Mouse (Mus musculus): ENCODE measurements around the gene Rtn4rl2.
A peak's percentile ranks its signal among the peaks of the same experiment; 100 is the strongest.

The Rtn4rl2 gene

DNA sequence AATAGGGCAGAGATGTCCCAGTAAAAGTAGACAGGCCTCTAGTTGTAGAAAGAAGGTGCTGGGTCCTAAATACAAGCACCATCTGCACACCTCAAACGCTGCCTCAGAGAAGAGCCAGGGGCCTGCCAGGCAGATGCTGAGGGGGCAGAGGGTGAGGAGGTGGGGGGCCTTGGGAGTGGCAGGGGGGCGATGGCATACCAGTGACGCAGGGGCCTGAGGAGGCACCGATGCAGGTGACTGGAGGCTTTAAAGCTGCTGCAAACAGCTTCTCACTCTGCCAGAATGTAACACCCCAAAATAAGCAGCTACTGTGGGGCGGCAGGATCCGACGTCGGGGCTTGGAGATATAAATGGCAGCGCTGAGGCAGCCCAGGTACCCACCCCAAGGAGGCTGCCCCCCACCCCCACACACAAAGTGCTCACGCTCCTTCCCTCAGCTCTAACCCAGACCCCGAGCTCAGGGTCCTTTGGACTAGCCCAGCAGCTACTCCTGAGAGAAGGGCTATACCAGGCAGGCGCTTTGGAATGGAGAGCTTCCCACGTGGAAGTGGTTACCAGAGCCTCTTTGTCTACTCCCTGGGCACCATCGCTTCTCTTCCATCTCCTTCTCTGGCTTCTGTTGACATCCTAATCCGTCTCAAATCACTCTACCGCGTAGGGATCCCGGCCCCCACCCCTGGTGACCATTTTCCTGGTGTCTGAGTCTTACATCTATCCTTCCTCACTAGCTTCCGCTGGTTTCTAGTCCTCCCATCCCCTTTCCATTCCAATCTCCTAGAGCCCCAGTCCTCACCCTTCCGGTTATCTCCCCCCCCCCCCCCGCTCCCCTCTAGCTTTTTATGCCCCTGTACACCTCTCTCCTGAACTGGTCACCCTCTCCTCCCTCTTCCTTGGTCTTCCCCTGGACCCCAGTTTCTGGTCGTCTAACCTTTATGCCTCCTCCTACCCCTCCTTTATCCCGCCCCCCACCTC lies 1.1 kb downstream of the Rtn4rl2 start:
- no peak for DNase-seq (ENCODE audit: low read depth, low spot score)

DNA sequence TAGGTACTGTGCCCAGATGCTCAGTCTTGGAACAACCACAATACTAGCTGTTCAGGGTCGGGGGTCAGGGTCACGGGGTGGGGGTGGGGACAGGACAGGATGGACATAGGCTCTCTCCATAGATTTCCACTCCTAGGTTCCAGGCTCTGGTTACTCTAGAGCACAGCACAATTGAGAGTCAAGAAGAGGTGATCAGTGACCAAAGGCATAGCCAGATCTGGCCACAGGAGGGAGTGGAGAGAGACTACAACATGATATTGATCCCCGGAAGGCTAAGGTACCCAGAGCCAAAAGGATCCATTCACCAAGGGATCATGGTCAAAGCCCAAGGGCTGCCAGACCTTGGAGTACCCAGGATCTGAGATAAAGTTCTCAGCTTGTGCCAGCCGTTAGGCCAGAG lies 1.9 kb downstream of the Rtn4rl2 start:
- no peak for DNase-seq (ENCODE audit: low read depth, low spot score)

DNA sequence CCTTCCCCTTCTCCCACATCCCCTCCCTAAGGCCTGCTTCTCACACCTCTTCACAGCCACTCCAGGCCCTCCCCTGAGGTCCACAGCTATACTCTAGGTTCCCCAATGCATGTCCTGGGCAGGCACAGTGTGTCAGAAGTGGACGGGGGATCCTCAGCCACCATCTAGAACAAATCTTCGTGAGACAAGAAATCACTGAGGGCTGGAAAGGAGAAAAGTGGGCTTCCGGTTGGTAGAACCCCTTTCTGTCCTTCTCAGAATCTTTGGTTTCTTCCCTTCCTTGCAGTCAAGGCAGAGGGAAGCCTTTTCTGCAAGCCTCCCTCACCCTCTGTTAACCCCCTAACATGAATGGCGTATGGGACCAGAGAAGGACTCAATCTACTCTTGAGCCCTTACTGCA lies 2.6 kb downstream of the Rtn4rl2 start:
- DNase-seq (ENCODE audit: low read depth, low spot score), result no peak

DNA sequence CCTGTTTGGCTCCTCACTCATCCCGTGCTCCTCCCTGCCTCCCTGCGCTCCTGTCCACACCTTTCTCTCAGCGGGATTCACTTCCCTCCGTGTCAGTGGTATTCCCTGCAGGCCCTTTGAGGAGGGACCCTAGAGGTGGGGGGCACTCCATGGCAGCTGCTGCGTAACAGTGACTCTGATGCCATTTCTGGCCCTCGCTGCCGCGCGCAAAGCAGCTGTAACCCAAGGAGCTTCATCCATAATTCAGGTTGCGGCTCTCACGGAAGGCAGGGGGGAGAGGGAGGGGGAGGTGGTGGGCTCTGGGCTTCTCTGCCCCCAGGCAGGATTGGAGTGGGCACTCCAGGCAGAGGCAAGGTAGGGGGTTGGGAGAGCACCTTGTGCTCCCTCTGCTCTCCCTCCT lies 3.0 kb downstream of the Rtn4rl2 start:
- DNase-seq (ENCODE audit: low read depth, low spot score), result no peak

DNA sequence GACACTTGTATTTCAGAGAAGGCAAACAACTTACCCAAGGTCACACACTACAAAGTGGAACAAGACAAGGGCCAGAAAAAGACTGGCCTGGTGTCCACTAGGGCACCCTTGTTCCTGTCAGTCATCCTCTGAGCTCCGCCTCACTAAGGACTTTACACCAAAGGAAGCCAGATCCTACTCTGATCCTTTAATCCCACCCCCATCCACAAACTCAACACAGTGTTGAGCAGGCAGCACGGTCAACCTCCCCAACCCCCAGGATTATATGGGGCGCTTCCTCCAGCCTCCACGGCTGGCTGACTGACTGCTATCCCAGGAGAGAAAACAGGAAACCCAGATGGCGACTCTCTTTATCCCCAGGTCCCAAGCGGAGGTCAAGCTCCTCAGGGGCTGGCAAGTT lies 3.4 kb downstream of the Rtn4rl2 start:
- peak; percentile 74 for DNase-seq (ENCODE audit: low read depth, low spot score)

DNA sequence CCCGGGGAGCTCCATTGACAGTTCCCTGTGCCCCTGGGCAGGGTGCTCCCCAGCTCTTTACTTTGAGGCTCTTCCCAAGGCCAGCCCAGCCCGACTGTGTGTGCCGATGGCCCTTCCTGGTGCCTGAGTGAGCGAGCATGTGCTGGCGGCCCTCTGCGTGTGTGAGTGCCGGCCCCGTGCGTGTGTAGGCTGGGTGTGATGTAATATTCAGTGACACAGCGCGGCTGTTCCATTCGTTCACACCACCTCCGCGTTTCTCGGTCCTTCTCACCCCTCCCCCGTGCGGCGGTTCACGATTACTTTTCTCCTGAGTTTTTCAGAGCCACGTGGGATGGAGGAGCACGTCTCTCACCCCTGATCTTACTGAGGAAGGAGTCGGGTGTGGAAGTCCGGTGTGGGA lies 3.9 kb downstream of the Rtn4rl2 start:
- no peak for DNase-seq (ENCODE audit: low read depth, low spot score)

DNA sequence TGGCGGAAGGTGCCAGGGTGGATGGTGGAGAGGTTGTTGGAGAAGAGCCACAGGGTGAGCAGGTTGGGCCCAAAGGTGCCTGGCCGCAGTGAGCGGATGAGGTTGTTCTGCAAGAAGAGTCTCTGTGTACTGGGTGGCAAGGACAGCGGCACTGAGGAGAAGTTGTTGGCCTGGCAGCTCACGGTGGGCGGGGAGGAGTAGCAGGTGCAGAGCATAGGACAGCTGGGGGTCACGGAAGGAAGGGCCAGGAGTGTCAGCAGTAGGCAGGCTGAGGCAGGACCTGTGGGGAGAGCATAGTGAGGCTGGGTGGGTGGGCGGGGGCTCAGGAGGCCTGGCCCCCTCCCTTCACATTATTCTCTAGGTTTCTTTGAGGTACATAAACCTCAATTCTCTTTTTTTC lies 5.9 kb downstream of the Rtn4rl2 start:
- DNase-seq (ENCODE audit: low read depth, low spot score), result no peak

DNA sequence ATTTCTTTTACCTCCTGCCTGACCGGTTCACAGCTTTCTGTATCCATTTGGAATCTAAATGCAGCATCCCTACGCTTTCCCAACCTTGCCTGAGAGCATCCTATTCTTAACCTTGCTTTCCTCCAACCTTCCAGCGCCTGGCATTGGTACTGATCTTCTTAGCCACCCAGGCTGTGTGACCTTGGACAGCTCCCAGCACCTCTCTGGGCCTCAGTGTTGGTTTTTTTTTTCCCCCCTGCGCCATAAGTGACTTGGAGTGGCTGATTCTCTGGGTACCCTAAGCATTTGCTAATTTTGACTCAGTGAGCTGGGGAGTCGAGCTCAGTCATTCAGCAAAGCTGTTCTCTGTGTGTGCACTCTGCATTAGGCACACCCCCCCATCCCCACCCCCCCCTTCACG lies 10.7 kb downstream of the Rtn4rl2 start:
- no peak for DNase-seq (ENCODE audit: low read depth, low spot score)

DNA sequence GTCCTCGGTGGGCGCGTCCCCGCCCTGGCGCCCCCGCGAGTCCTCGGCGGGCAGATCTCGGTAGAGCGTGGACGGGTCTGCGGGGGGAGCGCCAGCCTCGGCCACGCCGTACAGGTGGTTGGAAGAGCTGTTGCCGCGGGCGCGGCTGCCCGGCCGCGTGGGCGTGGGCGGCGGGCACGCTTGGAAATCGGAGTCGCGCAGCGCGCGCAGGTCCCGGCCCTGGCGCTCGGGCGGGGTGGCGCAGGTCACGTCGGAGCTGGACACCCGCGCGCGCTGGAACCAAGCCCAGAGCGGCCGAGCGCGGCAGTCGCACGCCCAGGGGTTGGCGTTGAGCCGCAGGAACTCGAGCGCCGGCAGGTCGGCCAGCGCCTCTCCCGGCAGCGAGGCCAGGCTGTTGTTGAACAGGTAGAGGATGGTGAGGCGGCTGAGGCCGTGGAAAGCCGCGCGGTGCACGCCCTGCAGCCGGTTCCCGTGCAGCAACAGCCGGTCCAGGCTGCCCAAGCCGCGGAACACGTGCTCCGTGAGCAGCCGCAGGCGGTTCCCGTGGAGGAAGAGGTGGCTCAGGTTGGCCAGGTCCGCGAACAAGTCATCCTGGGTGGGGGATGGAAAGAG lies 14.3 kb downstream of the Rtn4rl2 start:
- DNase-seq (ENCODE audit: low read depth, low spot score), result no peak

DNA sequence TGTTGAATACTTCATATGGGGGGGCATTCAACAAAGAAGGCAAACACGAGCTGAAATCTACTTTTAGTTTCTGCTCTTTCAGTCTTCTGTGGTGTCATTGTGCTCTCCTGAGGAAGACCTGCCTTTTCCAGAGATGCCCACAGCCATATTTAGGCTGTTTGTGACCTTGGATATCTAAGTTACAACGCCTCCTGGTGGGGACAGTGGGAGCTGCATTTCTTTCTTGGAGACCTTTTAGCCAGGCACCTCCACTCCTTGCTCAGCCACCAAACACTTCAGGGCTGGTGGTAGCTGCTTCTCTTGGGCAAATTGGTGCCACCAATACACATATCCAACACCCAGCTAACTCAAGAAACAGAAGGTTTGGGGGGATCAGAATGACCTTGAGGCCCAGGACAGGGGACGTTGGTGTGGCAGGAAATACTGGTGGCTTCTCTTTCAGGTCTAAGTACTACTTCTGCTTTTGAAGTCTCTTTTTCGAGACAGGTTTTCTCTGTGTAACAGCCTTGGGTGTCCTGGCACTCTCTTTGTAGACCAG lies 15.8 kb downstream of the Rtn4rl2 start:
- no peak for DNase-seq (ENCODE audit: low read depth, low spot score)

DNA sequence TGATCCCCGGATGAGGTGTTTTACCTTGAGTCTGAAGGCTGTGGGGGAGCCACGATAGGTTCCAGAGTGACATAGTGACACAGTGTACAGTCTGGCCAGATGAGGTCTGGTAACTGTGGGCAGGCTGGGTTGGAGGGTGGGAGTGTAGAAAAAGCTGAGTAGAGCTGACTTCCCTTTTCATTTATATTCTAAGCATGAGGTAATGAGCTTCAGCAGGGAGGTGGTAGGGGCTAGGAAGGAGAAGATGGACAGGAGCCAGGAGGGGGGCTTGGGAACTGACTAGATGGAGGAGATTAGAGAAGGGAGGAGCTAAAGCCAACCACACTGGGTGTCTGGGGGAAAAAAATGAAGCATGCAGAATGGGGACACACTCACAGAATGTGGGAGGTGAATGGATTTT lies 17.5 kb downstream of the Rtn4rl2 start:
- no peak for DNase-seq (ENCODE audit: low read depth, low spot score)

DNA sequence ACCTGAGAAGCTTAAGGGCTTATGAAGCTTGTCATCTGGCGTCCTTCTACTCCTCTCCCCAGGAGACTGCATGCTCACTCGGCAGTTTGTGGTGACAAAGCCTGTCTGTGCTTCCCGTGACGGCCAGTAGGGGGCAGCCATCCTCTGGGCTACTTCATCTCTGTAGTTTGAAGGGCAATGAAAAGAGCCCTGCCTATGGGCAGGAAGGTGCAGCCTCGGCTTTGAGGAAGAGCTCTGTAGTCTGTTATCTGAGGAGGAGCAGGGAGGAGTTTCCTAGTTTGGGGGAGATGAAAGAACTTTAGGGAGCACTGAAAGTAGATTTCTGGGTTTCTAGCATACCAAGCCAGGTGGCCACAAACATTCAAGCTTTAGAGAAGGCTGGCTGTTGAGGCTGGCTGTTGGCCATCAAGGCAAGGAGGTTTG lies 18.0 kb downstream of the Rtn4rl2 start:
- peak; percentile 68 for DNase-seq (ENCODE audit: low read depth, low spot score)

DNA sequence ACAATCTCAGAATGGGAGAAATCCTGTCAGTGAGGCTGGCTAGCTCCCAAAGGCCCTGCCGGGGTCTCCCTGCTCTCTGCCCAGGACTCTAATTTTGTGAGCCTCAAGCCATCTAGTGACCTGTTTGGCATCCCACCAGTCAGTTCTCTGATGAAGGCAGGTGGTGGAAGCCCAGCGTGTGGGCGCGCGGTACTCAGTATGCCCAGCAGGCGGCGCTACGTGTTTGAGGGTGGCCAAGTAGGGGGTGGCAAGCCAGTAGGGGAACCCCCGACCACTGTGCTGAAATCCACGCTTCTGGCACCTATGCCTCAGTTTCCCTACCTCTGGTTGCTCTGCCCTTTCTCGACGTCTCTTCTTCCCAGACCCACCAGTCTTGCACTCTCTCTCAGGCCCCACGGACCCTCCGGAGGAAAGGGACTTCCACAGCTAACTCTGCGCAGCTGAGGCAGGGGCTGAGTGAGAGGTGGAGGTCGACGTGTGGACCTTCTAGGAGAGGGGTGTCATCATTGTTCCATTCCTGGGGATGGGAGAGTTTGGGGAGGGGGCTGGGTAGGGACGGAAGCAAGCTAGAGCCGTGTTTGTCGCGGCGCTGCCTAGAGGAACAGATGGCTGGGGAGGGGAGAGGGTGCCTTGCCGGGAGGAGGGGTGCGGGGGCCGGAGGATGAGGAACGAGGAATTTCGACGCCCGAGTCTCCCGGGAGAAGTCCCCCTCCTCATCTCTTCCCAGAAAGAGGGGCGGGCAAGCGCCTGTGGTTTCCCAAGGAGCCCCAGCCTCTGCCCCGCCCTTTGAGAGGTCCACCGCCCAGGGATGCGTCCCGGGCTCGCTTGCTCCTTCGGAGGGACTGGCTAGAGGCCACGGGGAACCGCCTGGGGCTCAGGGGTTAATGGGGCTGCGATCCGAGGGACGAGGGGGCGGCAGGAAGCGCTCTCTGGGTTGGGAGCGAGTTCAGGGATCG lies 20.6 kb downstream of the Rtn4rl2 start:
- no peak for DNase-seq (ENCODE audit: low read depth, low spot score)

DNA sequence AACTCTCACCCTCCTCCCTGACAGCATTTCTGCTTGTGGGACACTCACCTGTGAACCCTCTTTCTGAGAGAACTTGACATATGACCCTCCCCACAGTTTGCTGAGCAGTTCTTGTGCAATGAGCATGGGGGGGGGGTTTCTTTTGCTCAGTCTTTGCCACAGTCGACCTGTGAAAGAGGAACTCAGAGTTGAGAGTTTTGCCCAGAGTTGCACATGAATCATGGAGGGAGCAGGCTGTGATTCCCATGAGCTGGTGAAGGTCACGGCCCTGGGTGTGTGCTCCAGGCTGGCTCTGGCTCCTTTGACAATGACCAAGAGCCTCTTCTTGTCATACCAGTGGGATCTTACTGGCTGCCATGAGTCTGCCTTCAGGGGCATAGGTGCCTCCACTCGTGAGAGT lies 24.3 kb downstream of the Rtn4rl2 start:
- DNase-seq (ENCODE audit: low read depth, low spot score), result no peak

DNA sequence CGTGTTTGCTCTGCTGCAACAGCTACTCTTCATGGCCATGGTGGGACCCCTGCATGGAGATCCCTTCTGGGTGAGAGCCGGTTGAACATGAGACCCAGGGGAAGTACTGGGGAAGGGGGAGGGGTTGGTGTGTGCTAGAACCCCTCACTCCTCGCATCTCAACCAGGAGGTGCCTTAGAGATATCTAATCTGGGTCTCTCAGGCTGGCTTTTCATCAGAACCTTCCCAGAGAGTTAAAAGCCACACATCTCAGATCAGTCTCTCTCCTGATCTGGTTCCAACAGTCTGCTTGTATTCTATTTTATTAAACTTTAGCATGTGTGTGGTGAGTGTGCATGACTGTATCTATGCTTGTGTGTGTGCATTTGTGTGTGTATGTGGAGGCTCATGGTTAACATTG lies 25.1 kb downstream of the Rtn4rl2 start:
- no peak for DNase-seq (ENCODE audit: low read depth, low spot score)

DNA sequence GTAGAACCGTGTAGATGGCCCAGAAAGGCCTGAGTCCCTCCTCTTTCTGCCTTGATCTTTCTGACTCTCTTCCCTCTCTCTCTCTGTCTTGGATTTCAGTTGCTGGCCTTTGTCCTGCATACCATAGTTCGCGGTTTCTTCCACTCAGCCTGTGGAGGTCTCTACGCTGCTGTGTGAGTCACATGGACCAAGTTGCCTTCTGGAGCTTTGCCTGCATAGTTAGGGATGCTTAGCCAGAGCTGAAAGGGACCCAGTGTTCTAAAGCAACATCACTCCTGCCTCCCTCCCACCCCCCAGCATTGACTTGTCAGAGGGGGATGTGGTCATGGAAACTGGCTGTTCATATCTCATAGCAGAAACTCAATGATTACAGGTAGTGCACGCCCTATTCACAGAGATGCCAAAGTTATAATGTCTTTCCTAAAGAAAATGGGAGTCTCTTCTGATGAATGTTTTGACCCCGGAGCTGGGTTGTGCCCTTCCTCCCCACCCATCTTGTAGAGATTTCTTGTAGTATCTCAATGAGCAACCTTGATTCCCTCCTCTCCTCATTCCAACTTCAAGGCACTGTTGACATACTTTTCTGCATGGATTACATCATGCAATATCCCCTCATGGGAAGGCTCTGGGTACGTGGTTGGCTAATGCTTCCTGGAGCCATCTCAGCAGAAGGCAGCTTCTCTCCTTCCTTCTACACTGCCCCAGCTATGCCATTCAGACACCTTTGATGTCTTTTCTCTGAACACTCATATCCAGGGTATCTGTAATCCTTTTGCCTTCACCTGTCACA lies 26.3 kb downstream of the Rtn4rl2 start:
- DNase-seq (ENCODE audit: low read depth, low spot score), result no peak

DNA sequence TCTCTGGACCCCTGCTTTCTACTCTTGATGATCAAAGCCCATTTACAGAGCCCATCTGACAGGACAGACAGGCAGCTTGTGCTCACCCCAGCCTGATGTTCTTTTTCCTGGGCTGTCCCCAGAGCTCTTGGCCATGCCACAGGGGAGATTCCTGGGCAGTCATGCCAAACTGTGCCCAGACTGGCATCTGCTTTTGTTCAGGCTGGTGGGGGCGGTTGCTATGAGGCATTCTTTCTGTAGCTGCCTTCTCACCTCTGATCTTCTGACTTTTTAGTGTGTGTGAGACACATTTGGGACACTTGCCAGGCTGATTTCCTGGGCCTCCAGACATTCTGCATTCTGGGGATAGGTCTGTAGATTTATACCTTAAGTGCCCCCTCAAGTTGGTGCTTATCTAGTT lies 28.0 kb downstream of the Rtn4rl2 start:
- no peak for DNase-seq (ENCODE audit: low read depth, low spot score)

DNA sequence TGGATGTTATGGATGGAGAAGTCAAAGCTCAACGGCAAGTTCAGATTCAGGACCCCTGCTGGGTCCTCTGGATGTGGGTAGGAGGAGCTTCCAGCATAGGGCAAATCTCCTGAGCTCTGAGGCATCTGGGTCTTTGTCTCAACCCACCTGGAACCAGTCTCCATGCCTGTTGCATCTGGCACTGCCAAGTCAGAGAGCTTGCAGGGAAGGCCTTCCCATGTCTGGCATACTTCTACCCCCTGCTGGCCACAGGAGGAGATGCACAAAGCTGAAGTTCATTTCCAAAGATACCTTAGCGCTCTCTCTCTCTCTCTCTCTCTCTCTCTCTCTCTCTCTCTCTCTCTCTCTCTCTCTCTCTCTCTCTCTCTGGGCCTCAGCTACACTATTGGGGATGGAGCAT lies 30.8 kb downstream of the Rtn4rl2 start:
- no peak for DNase-seq (ENCODE audit: low read depth, low spot score)

DNA sequence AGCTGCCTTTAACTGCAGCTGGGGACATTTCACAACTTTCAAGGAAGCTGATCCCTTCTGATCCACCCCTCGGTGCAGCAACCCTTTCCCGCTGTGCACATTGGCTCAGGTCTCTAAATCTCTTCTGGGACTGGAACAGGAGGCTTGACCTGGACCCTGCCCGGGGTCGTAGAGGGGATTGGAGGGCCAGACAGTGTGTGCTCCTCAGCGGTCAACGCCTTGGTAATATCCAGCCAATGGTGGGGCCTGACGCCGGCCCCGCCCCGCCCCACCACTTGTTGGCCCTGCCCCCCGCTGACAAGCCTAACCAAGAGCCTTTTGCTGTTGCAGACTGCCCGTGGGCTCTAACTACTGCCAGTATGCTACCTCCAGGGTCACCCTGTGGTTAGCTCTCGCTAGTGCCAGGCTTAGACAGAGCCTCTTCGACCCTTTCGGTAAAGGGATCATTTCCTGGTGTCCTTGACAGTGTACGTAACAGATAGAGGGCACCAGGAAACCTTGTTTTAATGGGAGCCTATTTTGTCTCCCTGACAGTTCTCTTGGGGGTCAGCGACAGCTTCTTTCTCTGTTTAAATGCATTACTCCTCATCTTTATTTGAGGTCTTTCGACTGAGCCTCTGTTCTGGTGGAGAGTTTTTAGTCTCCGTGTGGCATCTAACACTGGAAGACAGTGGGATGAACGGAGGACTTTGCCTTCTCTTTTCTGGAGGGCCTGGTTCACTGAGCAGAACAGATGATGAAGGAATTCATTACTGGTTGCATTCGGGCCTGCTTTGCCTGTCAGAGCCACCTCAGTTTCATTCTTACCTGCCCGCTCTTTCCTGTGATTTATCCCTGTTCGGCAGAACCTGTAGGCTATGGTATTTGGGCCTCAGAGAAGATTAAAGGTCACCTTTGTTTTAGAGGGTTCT lies 35.1 kb downstream of the Rtn4rl2 start:
- no peak for DNase-seq (ENCODE audit: low read depth, low spot score)

All from retina, adult 2 months (tissue).